Mouse (Mus musculus) embryonic facial prominence, embryonic 10.5 days (tissue): ENCODE measurements around the gene Cphx1. TPM values are rescaled to one million over a fixed set of nuclear protein-coding genes. Genes with fewer than 3 reads are reported as not detected.
A peak's percentile ranks its signal among the peaks of the same experiment; 100 is the strongest.
"Not testable (repeated sequence)": the region's sequence is repeated elsewhere in the genome, so short reads cannot be mapped to it uniquely, and the experiment has no call there.

ENCODE experiments used
- DNase-seq: peaks from one replicate; pipeline ENCODE4 v3.0.0-alpha.2; 2017; ENCODE audit warnings: low spot score
- H3K27ac ChIP-seq: fragments of 300-500 bp; sonication (generic); replicated peaks from 2 replicates; pipeline ENCODE4 v1.5.1; 2016; ENCODE audit warnings: mild to moderate bottlenecking
- H3K27me3 ChIP-seq: fragments of 300-500 bp; sonication (generic); replicated peaks from 2 replicates; pipeline ENCODE4 v1.6.1; 2016; ENCODE audit warnings: low read depth, mild to moderate bottlenecking; ENCODE audit not compliant: poor library complexity, severe bottlenecking
- H3K36me3 ChIP-seq: fragments of 300-500 bp; sonication (generic); replicated peaks from 2 replicates; pipeline ENCODE4 v1.6.1; 2016; ENCODE audit warnings: mild to moderate bottlenecking, moderate library complexity
- H3K4me1 ChIP-seq: fragments of 300-500 bp; sonication (generic); 2 replicates; pipeline ENCODE4 v1.6.1; 2016
- H3K4me3 ChIP-seq: fragments of 300-500 bp; sonication (generic); 2 replicates; pipeline ENCODE4 v1.5.1; 2016; ENCODE audit warnings: mild to moderate bottlenecking, moderate library complexity
- H3K9me3 ChIP-seq: fragments of 300-500 bp; sonication (generic); 2 replicates; pipeline ENCODE4 v1.6.1; 2016; ENCODE audit warnings: mild to moderate bottlenecking
- WGBS: fragments of 180-500 bp; shearing (Covaris S2); methylation state at CpG from one replicate; pipeline ENCODE4 v1.1.7; 2016; 5-methylcytosine and 5-hydroxymethylcytosine counted together
- polyA plus RNA-seq: library from polyadenylated mRNA; unstranded; fragments of >200 nt; fragmentation: Nextera tagmentation; extraction: Ambion mirVana; gene quantifications from 2 replicates; pipeline ENCODE4 v1.2.1, GENCODE M21; 2016

Cphx1 gene
- polyA plus RNA-seq, 1 experiment from 2014 or later: not detected

GRCm38 (mm10) chr14:25978371-25979241 is 40.5 kb downstream of the Cphx1 start, which contains the start of gene Duxbl1:
Duxbl1 (plus strand) TSS chr14:25978577.
- H3K9me3 ChIP-seq: not testable (repeated sequence)
- no CpG with 5 or more reads among the region's 25 CpGs for WGBS

GRCm38 (mm10) chr14:25979242-25979941 is 41.3 kb downstream of the Cphx1 start:
- H3K4me1 ChIP-seq, H3K36me3 ChIP-seq, H3K27me3 ChIP-seq, DNase-seq, H3K9me3 ChIP-seq: not testable (repeated sequence)
- peak overlapping the region; percentile 84 for H3K27ac ChIP-seq
- H3K4me3 ChIP-seq: peak overlapping the region; percentile 43; the same call in 1 of the 2 replicates
- WGBS: under 1% methylated on average over 10 of the region's 13 CpGs

More at GRCm38 (mm10) chr14:25978371-25979241, 40.5 kb downstream of the Cphx1 start, which contains the start of gene Duxbl1:
- not testable (repeated sequence) for DNase-seq, H3K27me3 ChIP-seq, H3K36me3 ChIP-seq, H3K4me1 ChIP-seq
- peak within 1 kb of the TSS; percentile 43; the same call in 1 of the 2 replicates for H3K4me3 ChIP-seq
- H3K27ac ChIP-seq: peak within 1 kb of the TSS; percentile 84

- 77% methylated on average over 7 of the region's 9 CpGs for WGBS
- H3K27me3 ChIP-seq, H3K4me3 ChIP-seq, DNase-seq, H3K27ac ChIP-seq, H3K4me1 ChIP-seq, H3K9me3 ChIP-seq, H3K36me3 ChIP-seq: not testable (repeated sequence)
These were observed 43.8 kb downstream of the Cphx1 start for GRCm38 (mm10) chr14:25981880-25982279.

Other genes starting within 250 kb of the Cphx1 start
- gene Ppif, start 244.2 kb upstream of the Cphx1 start, polyA plus RNA-seq: 76.6 and 77.0 TPM in 2 replicates
- gene Zcchc24, start 169.3 kb upstream of the Cphx1 start, polyA plus RNA-seq: 12.9 and 15.2 TPM in 2 replicates
- 5.3 and 6.1 TPM in 2 replicates for gene Anxa11, start 96.1 kb upstream of the Cphx1 start, polyA plus RNA-seq
- not detected in 2 replicates for gene Plac9a, start 35.2 kb upstream of the Cphx1 start, polyA plus RNA-seq
- 2.2 and 2.4 TPM in 2 replicates for gene Tmem254a, start 10.6 kb upstream of the Cphx1 start, polyA plus RNA-seq
- gene Duxbl1, start 40.3 kb downstream of the Cphx1 start, polyA plus RNA-seq: 1.9 and 3.3 TPM in 2 replicates
- gene Gm9780, start 104.4 kb downstream of the Cphx1 start, polyA plus RNA-seq: not detected in 2 replicates
- 21.1 and 25.6 TPM in 2 replicates for gene Tmem254c, start 129.1 kb downstream of the Cphx1 start, polyA plus RNA-seq
- gene Cphx2, start 143.2 kb downstream of the Cphx1 start, polyA plus RNA-seq: not detected in 2 replicates
- not detected in 2 replicates for gene Cphx3, start 144.0 kb downstream of the Cphx1 start, polyA plus RNA-seq
- gene Duxbl2, start 180.0 kb downstream of the Cphx1 start, polyA plus RNA-seq: 1.4 TPM in 1 of 2 replicates, not detected in the other
- gene Plac9b, start 244.2 kb downstream of the Cphx1 start, polyA plus RNA-seq: not detected in 2 replicates